Mouse (Mus musculus) megakaryocyte, adult 5-6 weeks (primary cell): Measurements from ENCODE around the gene Gm12886. TPM values are rescaled to one million over a fixed set of nuclear protein-coding genes. Genes with fewer than 3 reads are reported as not detected.

Experiments used
- ATAC-seq: 2 replicates; pipeline ENCODE4 v1.8.0; 2016; ENCODE audit warnings: mild to moderate bottlenecking, inconsistent platforms; ENCODE audit not compliant: poor library complexity, severe bottlenecking
- total RNA-seq, 2 experiments: library from RNA; stranded (forward) in 1 of 2; stranded (reverse) in 1 of 2; fragments of 153-499, 151-499 nt in 1 of 2; fragments of 221-1000, 200-1000 nt in 1 of 2; gene quantifications; 2 replicates each; pipeline versions ENCODE4 v1.2.3 to v1.2.4; 2015 to 2017

Gene Gm12886
- total RNA-seq (2015) (not detected in 2 replicates), total RNA-seq (2017) (not detected in 2 replicates)

- no peak for ATAC-seq
Observed at GRCm38 (mm10) chr4:121422999-121423398, at the start of gene Gm12886. TSS of gene Gm12886 (minus strand) at chr4:121423099.

Other genes starting within 250 kb of the Gm12886 start
- 23.2 and 25.9 TPM in 2 replicates for gene Rlf, start 208.0 kb downstream of the Gm12886 start, total RNA-seq (2015)
- gene Rlf, start 208.0 kb downstream of the Gm12886 start, total RNA-seq (2017), result 38.4 and 42.4 TPM in 2 replicates
- not detected in 2 replicates for gene Gm12888, start 98.2 kb downstream of the Gm12886 start, total RNA-seq (2015)
- not detected in 2 replicates for gene Gm12888, start 98.2 kb downstream of the Gm12886 start, total RNA-seq (2017)
- gene Gm12887, start 199.0 kb upstream of the Gm12886 start, total RNA-seq (2015), result not detected in 2 replicates
- not detected in 2 replicates for gene Gm12887, start 199.0 kb upstream of the Gm12886 start, total RNA-seq (2017)